Mouse (Mus musculus): Measurements from ENCODE around the gene Hsp90b1. TPM values are rescaled to one million over a fixed set of nuclear protein-coding genes. Genes with fewer than 3 reads are reported as not detected.

Gene Hsp90b1
- polyA plus RNA-seq, 1 experiment from 2014 or later: 764 TPM

Other genes starting within 250 kb of the Hsp90b1 start
- 2.1 and 3.0 TPM in 2 replicates for gene Syn3, start 206.6 kb downstream of the Hsp90b1 start, polyA plus RNA-seq (2015; fragmentation: Nextera tagmentation; extraction: Ambion mirVana)
- gene Ttc41, start 302 bp upstream of the Hsp90b1 start, polyA plus RNA-seq (2015; fragmentation: Nextera tagmentation; extraction: Ambion mirVana): 1.6 and 2.0 TPM in 2 replicates
- not detected in 2 replicates for gene Gm49358, start 58.5 kb upstream of the Hsp90b1 start, polyA plus RNA-seq (2015; fragmentation: Nextera tagmentation; extraction: Ambion mirVana)
- 1.0 and 1.1 TPM in 2 replicates for gene Nt5dc3, start 73.5 kb upstream of the Hsp90b1 start, polyA plus RNA-seq (2015; fragmentation: Nextera tagmentation; extraction: Ambion mirVana)

Data from intestine, embryonic 15.5 days (tissue).